Mouse (Mus musculus): ENCODE results near the gene Sfr1. TPM values are rescaled to one million over a fixed set of nuclear protein-coding genes. Genes with fewer than 3 reads are reported as not detected.
A peak's percentile ranks its signal among the peaks of the same experiment; 100 is the strongest.

The Sfr1 gene
- total and polyA plus RNA-seq, 3 experiments: 83.7 to 198 (median 114) TPM

GRCm38 (mm10) chr19:47705772-47706309 lies 25.6 kb upstream of the Sfr1 start:
- dilution Hi-C loops (cut with MboI; ENCODE audit: extremely low pct_ligation_motif_present, extremely low pct_unique_long_range_greater_than_20kb, low sequenced_read_pairs): no loop called here
- Histone ChIP-seq H3K36me3 (replicated peaks in 1 of 2; ENCODE audit: control insufficient read depth in 1 of 2, insufficient read depth in 1 of 2, low read length in 1 of 2) (no peaks in the 10 kb centered on the region), H3K27ac (ENCODE audit: insufficient read depth, low read depth) (no peak overlapping the region), H3K4me1 (ENCODE audit: control insufficient read depth in 1 of 2, insufficient read depth in 2 of 2) (peaks cover 3 to 5% of the 10 kb centered on the region in 2 experiments; a peak in 2 of 4 replicates), H3K27me3 (replicated peaks) (no peaks in the 10 kb centered on the region), H3K4me3 (replicated peaks in 1 of 3; ENCODE audit: low read depth in 2 of 3, low read length in 2 of 3, poor library complexity in 1 of 3) (no peak overlapping the region), H3K9ac (ENCODE audit: insufficient read depth, low read depth) (no peak overlapping the region), H3K9me3 (replicated peaks; ENCODE audit: low read length) (no peaks in the 10 kb centered on the region), H3K4me2 (ENCODE audit: insufficient read depth, low read depth, poor library complexity, severe bottlenecking) (no peak overlapping the region), H3K79me2 (replicated peaks; ENCODE audit: control insufficient read depth, extremely low read depth, insufficient read depth, poor library complexity, severe bottlenecking) (no peaks in the 10 kb centered on the region)
- in situ Hi-C loops (cut with MboI; ENCODE audit: low pct_ligation_motif_present, low pct_unique_long_range_greater_than_20kb, low sequenced_read_pairs): no loop called here
- no peak for TF ChIP-seq E2F4 (IDR thresholded peaks at IDR 0.05; ENCODE audit: insufficient replicate concordance, low read depth, low read length)
- TF ChIP-seq ZKSCAN1 (IDR thresholded peaks at IDR 0.05; ENCODE audit: borderline replicate concordance, low read depth, low read length): no peak
- no peak for TF ChIP-seq HCFC1 (IDR thresholded peaks at IDR 0.05; ENCODE audit: low read depth, low read length)
- peak; percentile 78 for TF ChIP-seq ZMIZ1 (IDR thresholded peaks at IDR 0.05; ENCODE audit: low read depth, low read length)
- no peak for TF ChIP-seq RAD21 (IDR thresholded peaks at IDR 0.05; ENCODE audit: low read depth, low read length)
- no peak for TF ChIP-seq MXI1 (IDR thresholded peaks at IDR 0.05; ENCODE audit: low read depth, low read length)
- 0 out of 2 replicates have a peak, but pooled peaks have one; percentile 38 for TF ChIP-seq TBP (conservative IDR thresholded peaks at IDR 0.05; ENCODE audit: low read depth, low read length)
- no peak for TF ChIP-seq NRF1 (IDR thresholded peaks at IDR 0.05; ENCODE audit: low read depth, low read length)
- TF ChIP-seq POLR2A (IDR thresholded peaks at IDR 0.05; ENCODE audit: low read depth, low read length): no peak
- DNase-seq (ENCODE audit: extremely low read depth): no peak

DNA sequence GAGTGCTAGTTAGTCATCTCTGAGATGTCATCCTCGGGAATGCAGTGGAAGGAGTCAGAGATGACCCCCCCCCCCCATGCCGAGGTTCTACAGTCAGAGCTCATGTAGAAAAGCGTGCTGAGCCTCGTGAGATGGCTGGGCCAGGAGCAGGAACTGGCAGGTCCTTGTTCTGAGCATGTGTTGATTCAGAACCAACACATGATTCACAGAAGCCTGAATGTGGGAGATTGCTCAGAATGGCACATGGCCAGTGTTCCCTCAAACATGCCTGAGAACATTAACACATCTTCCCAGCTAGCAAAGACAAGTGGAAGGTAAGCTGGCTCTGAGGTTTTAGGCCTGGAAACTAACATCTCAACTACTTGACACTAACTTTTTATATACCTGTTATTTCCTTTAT lies 21.1 kb upstream of the Sfr1 start:
- Histone ChIP-seq H3K9me3 (replicated peaks; ENCODE audit: low read length) (no peaks in the 10 kb centered on the region), H3K27me3 (replicated peaks) (no peaks in the 10 kb centered on the region), H3K4me1 (ENCODE audit: control insufficient read depth in 1 of 2, insufficient read depth in 2 of 2) (peaks cover 2 to 3% of the 10 kb centered on the region in 2 experiments; a peak in 1 of 4 replicates), H3K27ac (ENCODE audit: insufficient read depth, low read depth) (no peak overlapping the region), H3K36me3 (replicated peaks in 1 of 2; ENCODE audit: control insufficient read depth in 1 of 2, insufficient read depth in 1 of 2, low read length in 1 of 2) (no peaks in the 10 kb centered on the region), H3K4me3 (replicated peaks in 1 of 3; ENCODE audit: low read depth in 2 of 3, low read length in 2 of 3, poor library complexity in 1 of 3) (no peak overlapping the region), H3K9ac (ENCODE audit: insufficient read depth, low read depth) (no peak overlapping the region), H3K4me2 (ENCODE audit: insufficient read depth, low read depth, poor library complexity, severe bottlenecking) (no peak overlapping the region), H3K79me2 (replicated peaks; ENCODE audit: control insufficient read depth, extremely low read depth, insufficient read depth, poor library complexity, severe bottlenecking) (no peaks in the 10 kb centered on the region)
- DNase-seq (ENCODE audit: extremely low read depth): no peak
- TF ChIP-seq TCF12 (IDR thresholded peaks at IDR 0.05; ENCODE audit: low read depth, low read length) (no peak), CHD2 (IDR thresholded peaks at IDR 0.05; ENCODE audit: low read length) (no peak), RAD21 (IDR thresholded peaks at IDR 0.05; ENCODE audit: low read depth, low read length) (no peak), TBP (conservative IDR thresholded peaks at IDR 0.05; ENCODE audit: low read depth, low read length) (no peak), CTCF (conservative IDR thresholded peaks at IDR 0.05 in 1 of 2, IDR thresholded peaks at IDR 0.05 in 1 of 2; ENCODE audit: low read depth in 2 of 2, low read length in 2 of 2) (no peak), NELFE (IDR thresholded peaks at IDR 0.05; ENCODE audit: low read depth, low read length) (no peak), MEF2A (IDR thresholded peaks at IDR 0.05; ENCODE audit: borderline replicate concordance, low read depth, low read length) (no peak), UBTF (IDR thresholded peaks at IDR 0.05; ENCODE audit: low read depth, low read length) (no peak), ZMIZ1 (IDR thresholded peaks at IDR 0.05; ENCODE audit: low read depth, low read length) (no peak), USF1 (IDR thresholded peaks at IDR 0.05; ENCODE audit: low read depth, low read length) (no peak)
- dilution Hi-C loops (cut with MboI; ENCODE audit: extremely low pct_ligation_motif_present, extremely low pct_unique_long_range_greater_than_20kb, low sequenced_read_pairs): no loop called here
- in situ Hi-C loops (cut with MboI; ENCODE audit: low pct_ligation_motif_present, low pct_unique_long_range_greater_than_20kb, low sequenced_read_pairs): no loop called here
